Comparison of ENCODE assay signal across 16 mouse cellular contexts in genomic region chr15:52176951-52177350, GRCm38 (mm10).
DNase-seq lines count a peak whose midpoint lies in the region.
"Had no signal": no experiment of that assay in that cellular context is flagged by ENCODE, and none has a peak within 500 bp of the region (broad histone marks: within the 10 kb centered on the region; RNA-seq: fewer than 3 reads in every experiment).

No protein-coding gene starts in this region.

- DNase-seq in layer of hippocampus, adult 11-12 months (ENCODE audit: low spot score) = peak; percentile 32
- DNase-seq in layer of hippocampus, postnatal 36 days = no peak
- DNase-seq in layer of hippocampus, adult 9-10 months (ENCODE audit: low spot score) = peak; percentile 51
- no peak for DNase-seq in layer of hippocampus, postnatal 25 days (ENCODE audit: extremely low spot score in 1 of 2, low spot score in 1 of 2)
- peak; percentile 43 for DNase-seq in brain, adult 2 months (ENCODE audit: low read depth, low spot score)
- DNase-seq in embryo, embryonic 10.5 days (ENCODE audit: low spot score) = no peak
- DNase-seq: adrenal gland, adult 2 months; adrenal gland, postnatal 10 days; adrenal gland, postnatal 25 days; B cell, adult 2 months; cerebellum, adult 11-12 months; cerebellum, adult 2 months; cerebellum, adult 9-10 months; cerebellum, postnatal 10 days; cerebellum, postnatal 25 days; embryo, embryonic 11 days had no signal

Comparison
In these comparisons a context has a peak if more than half of its experiments do, and no peak if none do; other contexts are left out.
1. DNase-seq: peak in layer of hippocampus, adult 11-12 months (single experiment), layer of hippocampus, adult 9-10 months (single experiment) and brain, adult 2 months (single experiment); none in layer of hippocampus, postnatal 36 days (0 of 2), layer of hippocampus, postnatal 25 days (0 of 2) and embryo, embryonic 10.5 days (single experiment).